Mouse (Mus musculus) lung, adult 2 months (tissue): ENCODE measurements at regions not wholly inside any gene's neighbourhood (a gene's known extent, or its start where the extent isn't known, plus 50 kb on each side); places are given as distances from the start of the nearest gene placed in this dataset.

Experiments used
- CTCF ChIP-seq: fragments of 200-500 bp; IDR thresholded peaks from 2 replicates; pipeline ENCODE4 v1.5.1; 2011; ENCODE audit warnings: mild to moderate bottlenecking, low read length, control low read depth; ENCODE audit not compliant: insufficient read depth
- POLR2A ChIP-seq: fragments of 200-500 bp; IDR thresholded peaks from 2 replicates; pipeline ENCODE4 v1.6.1; 2011; ENCODE audit warnings: low read depth, mild to moderate bottlenecking, control low read depth, low read length, borderline replicate concordance; ENCODE audit errors: extremely low read depth

DNA sequence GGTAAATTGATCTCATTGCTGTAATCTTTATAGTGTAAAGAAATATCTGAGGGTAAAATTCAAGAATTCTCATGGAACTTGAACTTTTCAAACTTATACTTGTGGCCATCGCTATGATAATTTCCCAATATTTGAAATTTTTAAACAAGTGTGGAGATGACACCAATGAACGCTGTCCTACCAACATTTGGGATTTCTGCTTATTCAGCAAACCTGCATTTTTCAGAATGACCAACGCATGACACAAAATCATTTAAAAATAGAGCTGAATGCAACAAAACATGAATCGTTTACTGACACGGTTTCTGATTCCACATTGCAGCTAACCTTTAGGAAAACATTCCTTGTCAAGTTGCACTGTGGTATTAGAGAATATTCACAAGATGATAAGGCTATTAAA is 92.9 kb upstream of the Lsm6 start:
- TF ChIP-seq POLR2A (no peak), CTCF (no peak)
